Mouse (Mus musculus): Measurements from ENCODE around the gene Acap1. TPM values are rescaled to one million over a fixed set of nuclear protein-coding genes. Genes with fewer than 3 reads are reported as not detected.

The Acap1 gene
- polyA plus RNA-seq, 1 experiment from 2014 or later = 1.5 TPM

GRCm38 (mm10) chr11:69913554-69914371 is 18.4 kb upstream of the Acap1 start, which contains the start of gene Gps2:
Gene Gps2, plus strand, starts transcription at chr11:69913888.
- Histone ChIP-seq H3K4me3 (ENCODE audit: low read depth, low read length) (peak within 1 kb of the TSS; percentile 68), H3K27me3 (replicated peaks; ENCODE audit: control insufficient read depth, insufficient read depth, low read length) (no peaks in the 10 kb centered on the region), H3K27ac (replicated peaks; ENCODE audit: low read depth, low read length) (peak within 1 kb of the TSS; percentile 85), H3K9ac (ENCODE audit: low read depth, low read length) (peak within 1 kb of the TSS; percentile 82), H3K9me3 (ENCODE audit: control insufficient read depth, low read length) (no peaks in the 10 kb centered on the region), H3K36me3 (ENCODE audit: control insufficient read depth, insufficient read depth, low read length) (peaks cover 87% of the 10 kb centered on the region), H3K4me1 (ENCODE audit: control insufficient read depth, insufficient read depth, low read length) (no peaks in the 10 kb centered on the region), H3K4me2 (ENCODE audit: low read depth, low read length) (peak within 1 kb of the TSS; percentile 74)
- DNase-seq (ENCODE audit: low spot score) (peak; percentile 98), ATAC-seq (ENCODE audit: low read depth) (peak; percentile 94)
- WGBS = 2% methylated on average over 50 of the region's 61 CpGs

GRCm38 (mm10) chr11:69912716-69913530 is 17.6 kb upstream of the Acap1 start:
- H3K4me1 ChIP-seq (ENCODE audit: control insufficient read depth, insufficient read depth, low read length) = no peaks in the 10 kb centered on the region
- ATAC-seq (ENCODE audit: low read depth) = no peak
- H3K9ac ChIP-seq (ENCODE audit: low read depth, low read length) = peak overlapping the region; percentile 82
- H3K36me3 ChIP-seq (ENCODE audit: control insufficient read depth, insufficient read depth, low read length) = peaks cover 87% of the 10 kb centered on the region
- no peaks in the 10 kb centered on the region for H3K9me3 ChIP-seq (ENCODE audit: control insufficient read depth, low read length)
- no peaks in the 10 kb centered on the region for H3K27me3 ChIP-seq (replicated peaks; ENCODE audit: control insufficient read depth, insufficient read depth, low read length)
- peak overlapping the region; percentile 68 for H3K4me3 ChIP-seq (ENCODE audit: low read depth, low read length)
- DNase-seq (ENCODE audit: low spot score) = no peak
- WGBS = 78% methylated on average over 15 of the region's 15 CpGs
- peak overlapping the region; percentile 74 for H3K4me2 ChIP-seq (ENCODE audit: low read depth, low read length)
- H3K27ac ChIP-seq (replicated peaks; ENCODE audit: low read depth, low read length) = no peak overlapping the region

GRCm38 (mm10) chr11:69911701-69912100 is 16.4 kb upstream of the Acap1 start:
- Histone ChIP-seq H3K27ac (replicated peaks; ENCODE audit: low read depth, low read length) (no peak overlapping the region), H3K4me1 (ENCODE audit: control insufficient read depth, insufficient read depth, low read length) (no peaks in the 10 kb centered on the region), H3K9ac (ENCODE audit: low read depth, low read length) (no peak overlapping the region), H3K27me3 (replicated peaks; ENCODE audit: control insufficient read depth, insufficient read depth, low read length) (no peaks in the 10 kb centered on the region), H3K9me3 (ENCODE audit: control insufficient read depth, low read length) (no peaks in the 10 kb centered on the region), H3K4me2 (ENCODE audit: low read depth, low read length) (no peak overlapping the region), H3K36me3 (ENCODE audit: control insufficient read depth, insufficient read depth, low read length) (peaks cover 87% of the 10 kb centered on the region), H3K4me3 (ENCODE audit: low read depth, low read length) (no peak overlapping the region)
- WGBS = 89% methylated on average over 5 of the region's 6 CpGs
- ATAC-seq (ENCODE audit: low read depth) (no peak), DNase-seq (ENCODE audit: low spot score) (no peak)

- DNase-seq (ENCODE audit: low spot score) = no peak
- Histone ChIP-seq H3K4me3 (ENCODE audit: low read depth, low read length) (no peak overlapping the region), H3K36me3 (ENCODE audit: control insufficient read depth, insufficient read depth, low read length) (peaks cover 87% of the 10 kb centered on the region)
These were observed 15.6 kb upstream of the Acap1 start for GRCm38 (mm10) chr11:69910781-69911560.

GRCm38 (mm10) chr11:69910177-69910576 is 14.8 kb upstream of the Acap1 start:
- Histone ChIP-seq H3K9me3 (ENCODE audit: control insufficient read depth, low read length) (no peaks in the 10 kb centered on the region), H3K36me3 (ENCODE audit: control insufficient read depth, insufficient read depth, low read length) (peaks cover 87% of the 10 kb centered on the region), H3K4me3 (ENCODE audit: low read depth, low read length) (no peak overlapping the region), H3K27ac (replicated peaks; ENCODE audit: low read depth, low read length) (no peak overlapping the region), H3K9ac (ENCODE audit: low read depth, low read length) (no peak overlapping the region), H3K27me3 (replicated peaks; ENCODE audit: control insufficient read depth, insufficient read depth, low read length) (no peaks in the 10 kb centered on the region), H3K4me2 (ENCODE audit: low read depth, low read length) (no peak overlapping the region), H3K4me1 (ENCODE audit: control insufficient read depth, insufficient read depth, low read length) (no peaks in the 10 kb centered on the region)
- 96% methylated on average over 8 of the region's 8 CpGs for WGBS
- DNase-seq (ENCODE audit: low spot score) (no peak), ATAC-seq (ENCODE audit: low read depth) (no peak)

More at GRCm38 (mm10) chr11:69910781-69911560, 15.6 kb upstream of the Acap1 start:
- ATAC-seq (ENCODE audit: low read depth) = no peak
- 88% methylated on average over 16 of the region's 17 CpGs for WGBS
- Histone ChIP-seq H3K4me2 (ENCODE audit: low read depth, low read length) (no peak overlapping the region), H3K27ac (replicated peaks; ENCODE audit: low read depth, low read length) (no peak overlapping the region), H3K9ac (ENCODE audit: low read depth, low read length) (no peak overlapping the region), H3K4me1 (ENCODE audit: control insufficient read depth, insufficient read depth, low read length) (no peaks in the 10 kb centered on the region), H3K9me3 (ENCODE audit: control insufficient read depth, low read length) (no peaks in the 10 kb centered on the region), H3K27me3 (replicated peaks; ENCODE audit: control insufficient read depth, insufficient read depth, low read length) (no peaks in the 10 kb centered on the region)

- peaks cover 91% of the 10 kb centered on the region for H3K36me3 ChIP-seq (ENCODE audit: control insufficient read depth, insufficient read depth, low read length)
- H3K27me3 ChIP-seq (replicated peaks; ENCODE audit: control insufficient read depth, insufficient read depth, low read length) = no peaks in the 10 kb centered on the region
- no peaks in the 10 kb centered on the region for H3K9me3 ChIP-seq (ENCODE audit: control insufficient read depth, low read length)
- ATAC-seq (ENCODE audit: low read depth) (no peak), DNase-seq (ENCODE audit: low spot score) (no peak)
- no peak overlapping the region for H3K27ac ChIP-seq (replicated peaks; ENCODE audit: low read depth, low read length)
- H3K4me2 ChIP-seq (ENCODE audit: low read depth, low read length) = no peak overlapping the region
- H3K4me3 ChIP-seq (ENCODE audit: low read depth, low read length) = no peak overlapping the region
- H3K9ac ChIP-seq (ENCODE audit: low read depth, low read length) = no peak overlapping the region
- 91% methylated on average over 5 of the region's 5 CpGs for WGBS
- H3K4me1 ChIP-seq (ENCODE audit: control insufficient read depth, insufficient read depth, low read length) = no peaks in the 10 kb centered on the region
These were observed 13.8 kb upstream of the Acap1 start for GRCm38 (mm10) chr11:69909174-69909573.

- H3K36me3 ChIP-seq (ENCODE audit: control insufficient read depth, insufficient read depth, low read length) = peaks cover 96% of the 10 kb centered on the region
- no peaks in the 10 kb centered on the region for H3K4me1 ChIP-seq (ENCODE audit: control insufficient read depth, insufficient read depth, low read length)
- no peak overlapping the region for H3K4me2 ChIP-seq (ENCODE audit: low read depth, low read length)
- no peaks in the 10 kb centered on the region for H3K27me3 ChIP-seq (replicated peaks; ENCODE audit: control insufficient read depth, insufficient read depth, low read length)
- H3K27ac ChIP-seq (replicated peaks; ENCODE audit: low read depth, low read length) = no peak overlapping the region
- no peak overlapping the region for H3K4me3 ChIP-seq (ENCODE audit: low read depth, low read length)
- ATAC-seq (ENCODE audit: low read depth) (no peak), DNase-seq (ENCODE audit: low spot score) (no peak)
- no peaks in the 10 kb centered on the region for H3K9me3 ChIP-seq (ENCODE audit: control insufficient read depth, low read length)
- 91% methylated on average over 11 of the region's 11 CpGs for WGBS
- no peak overlapping the region for H3K9ac ChIP-seq (ENCODE audit: low read depth, low read length)
These were observed 13.3 kb upstream of the Acap1 start for GRCm38 (mm10) chr11:69908645-69909044.

- peaks cover 58% of the 10 kb centered on the region for H3K36me3 ChIP-seq (ENCODE audit: control insufficient read depth, insufficient read depth, low read length)
- H3K27ac ChIP-seq (replicated peaks; ENCODE audit: low read depth, low read length) = no peak overlapping the region
These were observed 9.0 kb upstream of the Acap1 start for GRCm38 (mm10) chr11:69904311-69904710.

More at GRCm38 (mm10) chr11:69904311-69904710, 9.0 kb upstream of the Acap1 start:
- H3K4me2 ChIP-seq (ENCODE audit: low read depth, low read length) = no peak overlapping the region
- no peaks in the 10 kb centered on the region for H3K27me3 ChIP-seq (replicated peaks; ENCODE audit: control insufficient read depth, insufficient read depth, low read length)
- ATAC-seq (ENCODE audit: low read depth) (no peak), DNase-seq (ENCODE audit: low spot score) (no peak)
- H3K9ac ChIP-seq (ENCODE audit: low read depth, low read length) = no peak overlapping the region
- no peak overlapping the region for H3K4me3 ChIP-seq (ENCODE audit: low read depth, low read length)
- WGBS = 90% methylated on average over 8 of the region's 9 CpGs
- H3K4me1 ChIP-seq (ENCODE audit: control insufficient read depth, insufficient read depth, low read length) = peaks cover 14% of the 10 kb centered on the region
- no peaks in the 10 kb centered on the region for H3K9me3 ChIP-seq (ENCODE audit: control insufficient read depth, low read length)
